Mouse (Mus musculus) ES-Bruce4 (cell line): ENCODE data around the gene Ttc19. TPM values are rescaled to one million over a fixed set of nuclear protein-coding genes. Genes with fewer than 3 reads are reported as not detected.

Experiments
- H3K27ac ChIP-seq: 2 replicates; pipeline ENCODE4 v1.5.1; 2012; ENCODE audit warnings: low read length, inconsistent platforms; ENCODE audit not compliant: insufficient read depth
- H3K27me3 ChIP-seq: 2 replicates; pipeline ENCODE4 v1.6.1; 2012; ENCODE audit warnings: mild to moderate bottlenecking, low read length, inconsistent platforms; ENCODE audit not compliant: control insufficient read depth, poor library complexity, insufficient read depth, severe bottlenecking
- H3K36me3 ChIP-seq: 2 replicates; pipeline ENCODE4 v1.6.1; 2012; ENCODE audit warnings: inconsistent platforms, mild to moderate bottlenecking, low read length, moderate library complexity; ENCODE audit not compliant: control insufficient read depth, poor library complexity, insufficient read depth, severe bottlenecking
- H3K4me1 ChIP-seq: one replicate; pipeline ENCODE4 v1.8.1; 2011; ENCODE audit warnings: low read length; ENCODE audit not compliant: control insufficient read depth, insufficient read depth
- H3K4me3 ChIP-seq: 2 replicates; pipeline ENCODE4 v1.5.1; 2011; ENCODE audit warnings: low read depth, mild to moderate bottlenecking, low read length
- H3K9ac ChIP-seq: 2 replicates; pipeline ENCODE4 v1.6.1; 2012; ENCODE audit warnings: low read depth, mild to moderate bottlenecking, inconsistent platforms; ENCODE audit not compliant: poor library complexity, severe bottlenecking
- H3K9me3 ChIP-seq: replicated peaks from 2 replicates; pipeline ENCODE4 v1.6.1; 2012; ENCODE audit warnings: mild to moderate bottlenecking, low read length, inconsistent platforms; ENCODE audit not compliant: control insufficient read depth, poor library complexity, insufficient read depth, severe bottlenecking
- CTCF ChIP-seq: IDR thresholded peaks from one replicate; pipeline ENCODE4 v1.8.1; 2011; ENCODE audit warnings: low read depth, low read length
- EP300 ChIP-seq: IDR thresholded peaks from 2 replicates; pipeline ENCODE4 v1.6.1; 2011; ENCODE audit warnings: low read depth, low read length; ENCODE audit not compliant: insufficient read depth
- POLR2A ChIP-seq: IDR thresholded peaks from one replicate; pipeline ENCODE4 v1.8.1; 2011; ENCODE audit warnings: low read length; ENCODE audit not compliant: insufficient read depth
- polyA plus RNA-seq: library from polyadenylated mRNA; stranded (reverse); fragments of >200 nt; gene quantifications from 2 replicates; pipeline ENCODE4 v1.2.4, GENCODE M21; 2011; ENCODE audit warnings: low read depth; ENCODE audit not compliant: missing spikeins, insufficient read depth, insufficient read length

Ttc19 gene
- polyA plus RNA-seq, 1 experiment = 32.3 TPM

GRCm38 (mm10) chr11:62331141-62331540 is 49.9 kb downstream of the Ttc19 start:
- H3K4me1 ChIP-seq = no peaks in the 10 kb centered on the region
- no peak overlapping the region for H3K9ac ChIP-seq
- H3K9me3 ChIP-seq = no peaks in the 10 kb centered on the region
- no peak overlapping the region for H3K4me3 ChIP-seq
- H3K27me3 ChIP-seq = no peaks in the 10 kb centered on the region
- no peak for TF ChIP-seq EP300
- TF ChIP-seq POLR2A = no peak
- TF ChIP-seq CTCF = no peak
- H3K36me3 ChIP-seq = peaks cover 86% of the 10 kb centered on the region
- no peak overlapping the region for H3K27ac ChIP-seq

- H3K9me3 ChIP-seq = no peaks in the 10 kb centered on the region
- no peak overlapping the region for H3K27ac ChIP-seq
- no peak overlapping the region for H3K9ac ChIP-seq
- H3K4me3 ChIP-seq = no peak overlapping the region
- no peaks in the 10 kb centered on the region for H3K4me1 ChIP-seq
- H3K36me3 ChIP-seq = peaks cover 82% of the 10 kb centered on the region
- TF ChIP-seq CTCF = no peak
- no peak for TF ChIP-seq POLR2A
- no peak for TF ChIP-seq EP300
- no peaks in the 10 kb centered on the region for H3K27me3 ChIP-seq
Observed at GRCm38 (mm10) chr11:62332228-62332627, 51.0 kb downstream of the Ttc19 start.

GRCm38 (mm10) chr11:62343002-62343401 is 61.7 kb downstream of the Ttc19 start:
- Histone ChIP-seq H3K9me3 (no peaks in the 10 kb centered on the region), H3K27me3 (no peaks in the 10 kb centered on the region), H3K36me3 (peaks cover 55% of the 10 kb centered on the region), H3K9ac (no peak overlapping the region), H3K27ac (no peak overlapping the region), H3K4me1 (no peaks in the 10 kb centered on the region), H3K4me3 (no peak overlapping the region)
- TF ChIP-seq CTCF = no peak
- TF ChIP-seq EP300 = no peak
- TF ChIP-seq POLR2A = no peak

GRCm38 (mm10) chr11:62351948-62352347 is 70.7 kb downstream of the Ttc19 start:
- Histone ChIP-seq H3K4me3 (no peak overlapping the region), H3K9ac (no peak overlapping the region), H3K27me3 (no peaks in the 10 kb centered on the region), H3K4me1 (no peaks in the 10 kb centered on the region), H3K27ac (no peak overlapping the region), H3K36me3 (peaks cover 64% of the 10 kb centered on the region), H3K9me3 (no peaks in the 10 kb centered on the region)
- TF ChIP-seq EP300 (no peak), CTCF (no peak), POLR2A (no peak)

GRCm38 (mm10) chr11:62355216-62355615 is 73.9 kb downstream of the Ttc19 start:
- Histone ChIP-seq H3K4me3 (no peak overlapping the region), H3K4me1 (no peaks in the 10 kb centered on the region), H3K9ac (0 out of 2 replicates have a peak overlapping the region, but pooled peaks have one; percentile 35), H3K36me3 (peaks cover 55% of the 10 kb centered on the region), H3K27me3 (no peaks in the 10 kb centered on the region), H3K9me3 (no peaks in the 10 kb centered on the region), H3K27ac (no peak overlapping the region)
- no peak for TF ChIP-seq POLR2A
- TF ChIP-seq CTCF = no peak
- no peak for TF ChIP-seq EP300

GRCm38 (mm10) chr11:62366879-62367278 is 85.6 kb downstream of the Ttc19 start:
- TF ChIP-seq CTCF = no peak
- TF ChIP-seq POLR2A = no peak
- no peak for TF ChIP-seq EP300
- H3K9ac ChIP-seq = no peak overlapping the region
- H3K27me3 ChIP-seq = no peaks in the 10 kb centered on the region
- H3K4me1 ChIP-seq = no peaks in the 10 kb centered on the region
- H3K4me3 ChIP-seq = no peak overlapping the region
- H3K27ac ChIP-seq = peak overlapping the region; percentile 2; the same call in 1 of the 2 replicates
- H3K9me3 ChIP-seq = no peaks in the 10 kb centered on the region
- peaks cover 45% of the 10 kb centered on the region for H3K36me3 ChIP-seq
